Mouse (Mus musculus) liver, embryonic 14 days (tissue): Measurements from ENCODE around the gene Cdc20. TPM values are rescaled to one million over a fixed set of nuclear protein-coding genes. Genes with fewer than 3 reads are reported as not detected.

Experiments used
- polyA plus RNA-seq: library from polyadenylated mRNA; depleted of rRNA; stranded (reverse); fragments of >200 nt; gene quantifications from 2 replicates; pipeline ENCODE4 v1.2.3, GENCODE M21; 2012; rRNA removed

Gene Cdc20
- polyA plus RNA-seq, result 93.7 and 120 TPM in 2 replicates

GRCm38 (mm10) chr4:118436820-118437603 is at the start of gene Cdc20:
Cdc20 (minus strand) TSS chr4:118437352.

GRCm38 (mm10) chr4:118457345-118457975 is 20.3 kb upstream of the Cdc20 start, which contains the start of gene Mpl:
Mpl (minus strand) TSS chr4:118457513.

GRCm38 (mm10) chr4:118427768-118428451 is 9.2 kb downstream of the Cdc20 start, which contains the start of gene Elovl1:
Elovl1 (plus strand) TSS chr4:118428093.

GRCm38 (mm10) chr4:118409142-118409900 is 27.8 kb downstream of the Cdc20 start, which contains the start of the genes Szt2 and Med8:
Szt2 (minus strand) TSS chr4:118409273.
Med8 (plus strand) TSS chr4:118409337.

Other genes with a start within 250 kb of the Cdc20 start
- 7.1 and 7.8 TPM in 2 replicates for gene Ptprf, start 145.9 kb downstream of the Cdc20 start, polyA plus RNA-seq
- gene Szt2, start 28.1 kb downstream of the Cdc20 start, polyA plus RNA-seq, result 3.8 and 6.2 TPM in 2 replicates
- 52.1 and 57.8 TPM in 2 replicates for gene Med8, start 28.0 kb downstream of the Cdc20 start, polyA plus RNA-seq
- 77.6 and 88.8 TPM in 2 replicates for gene Elovl1, start 9.3 kb downstream of the Cdc20 start, polyA plus RNA-seq
- 4.6 and 5.2 TPM in 2 replicates for gene Mpl, start 20.2 kb upstream of the Cdc20 start, polyA plus RNA-seq
- 4.7 and 5.5 TPM in 2 replicates for gene Tie1, start 52.7 kb upstream of the Cdc20 start, polyA plus RNA-seq
- 3.9 and 5.4 TPM in 2 replicates for gene 2610528J11Rik, start 89.6 kb upstream of the Cdc20 start, polyA plus RNA-seq
- 0.99 and 1.0 TPM in 2 replicates for gene Tmem125, start 106.7 kb upstream of the Cdc20 start, polyA plus RNA-seq
- gene Cfap57, start 183.4 kb upstream of the Cdc20 start, polyA plus RNA-seq, result 0.53 and 0.67 TPM in 2 replicates
- 60.5 and 62.5 TPM in 2 replicates for gene Ebna1bp2, start 183.4 kb upstream of the Cdc20 start, polyA plus RNA-seq
- not detected in 2 replicates for gene Olfr62, start 221.6 kb upstream of the Cdc20 start, polyA plus RNA-seq